Mouse (Mus musculus): ENCODE measurements at regions not wholly inside any gene's neighbourhood (a gene's known extent, or its start where the extent isn't known, plus 50 kb on each side); places are given as distances from the start of the nearest gene placed in this dataset.
A peak's percentile ranks its signal among the peaks of the same experiment; 100 is the strongest.

DNA sequence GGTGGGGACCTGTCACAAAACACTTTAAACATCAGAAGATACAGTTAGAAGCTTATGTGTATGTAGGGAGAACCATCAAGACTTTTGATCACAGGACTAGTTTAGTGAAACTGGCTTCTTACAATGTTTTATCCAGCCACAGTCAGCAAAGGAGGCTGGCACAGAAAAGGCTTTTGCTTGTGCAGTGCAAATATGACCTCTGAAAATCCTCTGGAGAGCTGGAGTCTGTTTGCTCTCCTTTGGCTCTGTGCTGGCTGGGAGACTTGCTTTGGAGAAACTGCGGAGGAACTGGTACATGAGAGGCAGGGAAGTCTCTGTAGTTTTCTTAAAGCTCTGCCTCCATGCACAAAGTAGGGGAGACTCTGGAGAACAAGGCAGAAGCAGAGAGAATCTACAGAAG lies 497.2 kb upstream of the Pdzrn3 start:
- no peak for DNase-seq

DNA sequence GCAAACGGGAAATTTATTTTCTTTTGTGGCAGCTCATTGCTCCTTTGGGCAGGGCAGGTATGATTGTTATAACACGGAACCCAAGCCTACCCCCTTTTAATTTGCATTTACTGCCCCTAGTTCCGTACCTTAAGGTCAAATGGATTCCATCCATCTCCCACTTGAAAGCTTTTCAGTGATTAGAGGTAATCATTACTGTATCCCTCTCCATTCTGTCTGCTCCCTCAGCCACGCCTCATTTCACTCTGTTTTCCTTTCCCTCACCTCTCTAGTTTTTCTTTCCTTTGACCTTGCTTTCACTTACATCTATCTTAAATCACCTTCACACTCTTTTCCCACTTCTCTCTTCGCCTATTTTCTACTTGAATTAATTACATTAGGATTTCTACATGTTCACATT lies 481.2 kb upstream of the Pdzrn3 start:
- DNase-seq = no peak

DNA sequence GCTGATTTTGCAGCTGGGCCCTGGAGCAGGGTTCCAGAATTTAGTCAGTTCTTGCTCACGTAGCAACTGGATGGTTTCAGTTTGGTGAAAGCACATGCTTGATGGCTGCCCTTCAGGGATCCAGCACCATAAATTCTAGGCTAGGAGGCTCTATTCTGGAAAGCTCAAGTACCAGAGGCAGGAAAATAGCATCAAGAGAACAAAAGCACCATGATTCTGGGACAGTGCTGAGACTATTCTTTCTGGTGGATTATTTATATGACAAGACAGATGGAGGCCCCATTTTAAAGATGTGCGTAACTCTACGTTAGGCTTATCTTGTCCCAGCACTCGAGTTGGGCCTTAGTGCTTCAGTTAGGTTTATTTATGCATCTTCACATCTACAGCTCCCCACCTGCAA lies 463.0 kb upstream of the Pdzrn3 start:
- DNase-seq = no peak

DNA sequence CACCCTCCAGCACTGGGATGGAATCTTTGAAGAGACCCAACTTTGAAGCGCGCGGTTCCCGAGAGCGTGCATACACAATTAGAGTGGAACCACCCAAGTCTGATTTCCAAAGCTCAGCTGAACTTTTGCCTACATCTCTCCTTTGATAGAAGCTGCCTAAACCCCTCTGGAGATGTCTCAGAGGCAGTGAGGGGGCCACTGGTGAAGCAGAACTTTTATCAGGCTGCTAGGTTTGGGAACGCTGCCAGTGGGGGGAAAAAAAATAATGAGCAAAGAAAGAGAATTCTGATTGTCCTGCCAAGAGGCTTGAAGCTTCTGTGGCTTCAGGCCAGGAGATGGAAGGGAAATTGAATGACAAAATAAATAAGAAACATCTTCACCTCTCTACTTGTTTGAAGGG lies 459.9 kb upstream of the Pdzrn3 start:
- no peak for DNase-seq

DNA sequence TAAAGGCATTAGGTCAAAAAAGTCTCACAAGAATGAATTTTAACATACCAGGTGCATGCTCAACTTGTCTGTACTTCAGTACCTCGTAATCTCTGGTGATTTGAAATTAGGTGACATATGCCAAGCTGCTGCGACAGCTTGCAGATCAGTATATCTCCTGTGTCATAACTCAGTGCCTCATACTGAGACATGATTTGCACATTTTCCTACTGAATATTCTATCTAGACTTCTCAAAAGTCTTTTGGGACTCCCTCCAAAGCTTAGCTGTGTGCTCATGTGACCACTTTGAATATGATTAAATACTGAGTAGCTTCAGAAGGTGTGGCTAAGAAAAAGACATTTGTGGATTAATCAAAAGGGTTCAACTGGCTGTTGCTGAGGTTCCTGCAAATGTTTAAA lies 416.3 kb upstream of the Pdzrn3 start:
- no peak for DNase-seq

DNA sequence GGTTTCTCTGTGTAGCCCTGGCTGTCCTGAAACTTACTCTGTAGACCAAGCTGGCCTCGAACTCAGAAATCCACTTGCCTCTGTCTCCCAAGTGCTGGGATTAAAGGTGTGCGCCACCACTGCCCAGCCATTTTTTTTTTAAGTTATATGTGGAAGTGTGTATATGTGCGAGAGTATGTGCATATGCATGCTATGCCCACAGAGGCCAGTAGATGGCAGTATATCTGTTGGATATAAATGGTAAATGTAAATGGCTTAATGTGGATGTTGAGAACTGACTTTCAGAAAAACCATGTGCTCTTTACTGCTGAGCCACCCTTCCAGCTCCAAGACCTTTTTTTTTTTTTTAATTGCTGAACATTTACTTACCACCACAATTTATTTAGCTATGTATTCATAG lies 400.2 kb upstream of the Pdzrn3 start:
- DNase-seq = no peak

DNA sequence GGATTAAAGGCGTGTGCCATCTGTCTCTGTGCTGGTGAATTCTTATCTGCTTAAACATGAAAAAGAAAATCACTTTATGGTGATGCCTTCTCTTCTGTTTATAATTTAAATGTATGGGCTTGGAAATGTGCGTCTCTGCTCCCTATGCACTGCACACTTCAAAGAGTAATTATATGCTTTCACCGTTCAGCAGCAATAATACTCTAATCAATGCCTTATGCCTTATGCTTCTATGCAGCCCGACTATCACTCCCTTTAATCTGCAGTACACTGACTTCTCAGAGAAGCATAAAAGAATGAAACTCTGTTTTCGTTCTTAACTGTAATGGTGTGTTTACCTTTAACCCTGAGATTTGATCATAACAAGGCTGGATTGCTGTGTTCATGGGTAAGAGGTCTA lies 395.5 kb upstream of the Pdzrn3 start:
- DNase-seq = no peak

DNA sequence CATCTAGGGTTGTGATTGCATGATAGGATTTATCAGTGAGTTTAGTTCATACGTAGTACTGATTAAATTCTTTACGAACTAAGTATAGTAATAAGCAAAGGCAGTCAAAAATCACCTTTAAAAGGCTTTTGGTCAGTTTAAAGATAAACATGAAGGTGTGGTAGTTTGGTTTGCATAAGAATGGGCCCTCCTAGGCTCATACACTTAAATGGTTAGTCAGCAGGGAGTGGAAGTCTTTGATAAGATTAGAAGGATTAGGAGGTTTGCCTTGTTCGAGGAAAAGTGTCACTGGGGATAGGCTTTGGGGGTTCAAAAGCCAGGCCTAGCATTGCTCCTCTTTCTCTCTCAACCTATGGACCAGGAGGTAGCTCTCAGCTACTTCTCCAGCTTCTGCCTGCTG lies 357.4 kb upstream of the Pdzrn3 start:
- no peak for DNase-seq

DNA sequence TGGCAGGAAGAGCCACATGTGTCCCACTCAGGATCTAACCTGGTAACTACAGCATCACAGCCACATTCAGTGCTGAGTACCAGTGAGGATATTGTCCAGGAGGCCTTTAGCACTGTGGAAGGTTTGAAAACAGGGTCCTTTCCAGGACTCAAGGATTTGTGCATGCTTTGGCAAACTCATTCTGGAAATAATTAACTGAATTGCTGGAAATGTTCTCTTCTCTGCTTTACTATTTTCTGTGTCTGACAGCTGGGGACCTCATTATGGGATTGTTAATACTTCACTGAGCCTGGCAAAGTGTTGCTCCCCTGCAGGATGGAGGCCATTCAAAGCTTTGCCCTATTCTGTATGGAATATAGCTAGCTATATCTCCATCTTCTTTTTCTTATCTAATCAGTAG lies 342.8 kb upstream of the Pdzrn3 start:
- no peak for DNase-seq

DNA sequence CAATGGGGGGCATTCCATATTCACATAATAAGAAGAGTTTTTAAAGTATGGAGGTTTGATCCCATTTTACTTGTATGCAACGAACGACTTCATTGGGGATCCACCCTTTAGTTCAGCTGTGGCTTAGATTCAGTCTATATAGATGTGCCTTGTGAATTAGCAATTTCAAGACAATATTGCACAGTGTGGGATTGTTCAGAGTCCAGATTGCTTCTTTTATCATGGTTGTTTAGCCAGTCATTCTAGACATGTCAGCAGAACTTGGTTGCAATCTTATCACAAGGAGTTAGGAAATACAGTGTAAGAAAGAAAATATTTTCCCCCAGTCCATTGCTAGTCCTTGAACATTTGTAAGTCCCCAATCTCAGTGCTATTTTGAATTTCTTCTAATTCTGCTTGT lies 312.0 kb upstream of the Pdzrn3 start:
- DNase-seq = no peak

DNA sequence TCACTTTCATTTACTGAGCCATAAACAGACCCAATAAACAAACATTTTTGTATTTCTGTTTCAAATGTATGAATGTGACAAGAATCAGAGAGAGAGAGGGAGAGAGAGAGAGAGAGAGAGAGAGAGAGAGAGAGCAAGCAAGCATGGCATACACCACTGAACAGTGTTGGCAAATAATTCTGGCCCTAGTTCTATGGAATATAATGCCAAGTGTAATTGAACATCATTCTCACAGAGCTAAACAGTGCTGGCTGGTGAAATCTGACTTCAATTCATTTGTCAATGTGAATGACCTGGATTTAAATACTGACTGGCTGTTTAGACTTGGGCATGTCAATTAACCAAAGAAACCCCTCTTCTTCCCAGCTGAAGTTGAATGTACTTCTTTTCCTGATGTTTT lies 308.9 kb upstream of the Pdzrn3 start:
- DNase-seq = no peak

DNA sequence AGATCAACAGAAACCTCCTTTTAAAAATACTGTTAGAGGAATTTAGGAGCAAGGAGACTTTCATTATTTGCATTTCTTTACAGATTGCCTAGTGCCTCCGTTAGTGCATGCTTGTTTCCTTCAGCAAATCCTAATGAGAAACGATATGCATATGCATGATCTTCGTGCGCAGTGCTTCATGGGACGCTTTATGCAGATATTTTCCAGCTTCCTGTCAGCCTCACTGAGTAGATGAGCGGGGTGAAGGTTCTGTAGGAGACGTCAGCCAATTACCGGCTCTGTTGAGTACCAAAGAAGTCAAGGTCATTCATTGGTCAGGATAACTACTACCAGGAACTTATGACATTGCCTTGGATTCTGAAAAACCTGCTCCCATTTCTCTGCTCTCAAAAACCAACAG lies 308.0 kb upstream of the Pdzrn3 start:
- no peak for DNase-seq

DNA sequence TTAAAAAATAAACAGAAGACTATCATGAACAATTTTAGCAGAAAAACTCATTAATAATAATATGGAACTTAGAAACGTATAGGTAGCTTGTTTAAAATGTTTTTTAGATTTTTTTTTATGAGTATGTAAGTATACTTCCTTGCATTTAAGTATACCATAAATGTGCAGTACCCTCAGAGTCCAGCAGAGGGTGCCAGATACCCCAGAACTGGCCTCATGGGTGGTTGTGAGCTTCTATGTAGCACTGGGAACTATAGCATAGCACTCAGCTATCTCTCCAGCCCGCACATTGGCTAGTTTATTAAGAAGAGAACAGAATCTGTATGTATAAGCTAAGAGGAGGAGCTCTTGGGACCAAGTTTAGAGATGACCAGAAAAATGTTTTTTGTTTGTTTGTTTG lies 306.7 kb upstream of the Pdzrn3 start:
- no peak for DNase-seq

DNA sequence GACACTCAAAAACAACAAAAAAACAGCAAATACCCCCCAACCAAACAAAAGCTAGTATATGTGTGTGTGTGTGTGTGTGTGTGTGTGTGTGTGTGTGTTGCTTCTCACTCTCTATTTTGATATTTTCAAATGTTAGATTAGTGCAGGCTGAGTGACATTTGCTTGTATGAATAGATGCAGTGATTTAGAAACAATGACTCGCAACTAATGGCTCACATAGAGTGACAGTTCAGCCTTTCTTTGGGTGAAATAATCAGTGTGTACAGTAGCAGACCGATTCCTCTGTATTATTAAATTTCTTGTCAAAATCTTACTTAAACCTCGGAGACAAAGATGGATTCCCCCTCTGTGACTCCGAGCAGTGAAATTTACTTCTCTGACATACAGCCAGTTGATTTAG lies 297.1 kb upstream of the Pdzrn3 start:
- no peak for DNase-seq

DNA sequence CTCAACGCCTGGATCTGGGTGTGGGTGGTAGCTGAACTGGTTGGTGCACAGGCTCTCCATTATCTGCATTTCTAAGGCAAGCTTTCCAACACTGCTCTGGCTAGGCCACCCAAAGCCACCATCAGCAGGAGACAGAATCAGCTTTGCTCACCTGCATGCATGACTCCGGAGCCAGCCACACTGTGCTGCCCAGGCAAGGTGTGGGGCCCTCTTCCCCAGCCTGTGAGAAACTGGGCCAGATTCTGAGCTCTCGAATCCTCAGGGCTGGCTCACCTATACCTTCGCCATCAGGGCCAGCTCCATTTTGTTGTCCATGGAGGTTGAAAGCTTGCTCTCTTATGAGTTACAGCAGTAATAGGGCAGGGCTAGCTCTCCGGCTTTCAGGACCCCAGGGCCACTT lies 293.1 kb upstream of the Pdzrn3 start:
- DNase-seq = no peak

DNA sequence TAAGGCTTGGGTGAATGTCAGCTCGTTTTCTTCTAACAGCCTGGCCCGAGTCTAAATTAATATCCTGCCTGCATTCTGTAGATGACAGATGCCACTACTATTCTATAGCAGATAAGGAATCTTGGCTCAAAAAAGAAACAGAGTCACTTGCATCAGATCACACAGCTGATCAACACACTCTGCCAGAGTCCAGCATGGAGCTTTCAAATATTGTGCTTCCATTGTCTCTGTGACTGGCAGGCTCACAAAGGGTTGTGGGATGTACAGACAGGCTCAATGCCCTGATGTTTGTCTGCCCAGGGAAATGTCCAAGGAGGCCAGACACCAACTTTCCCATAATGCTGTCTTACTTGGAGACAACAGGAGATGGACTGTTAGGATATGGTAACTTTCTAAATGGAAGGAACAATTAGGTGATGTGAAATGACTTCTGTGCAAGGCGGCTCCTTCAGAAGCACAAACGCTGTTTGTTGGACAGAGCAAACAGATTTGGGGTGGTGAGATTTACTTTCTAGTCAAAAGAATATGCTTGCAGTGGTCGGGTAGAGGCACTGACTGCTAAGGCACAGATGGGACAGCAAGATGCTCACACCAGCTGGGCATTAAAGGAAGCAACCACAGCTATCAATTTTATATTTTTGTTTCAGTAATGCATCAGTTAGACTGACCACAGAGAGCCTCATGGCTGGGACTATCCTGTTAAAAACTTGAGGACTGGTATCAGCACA lies 291.6 kb upstream of the Pdzrn3 start:
- no peak for DNase-seq

DNA sequence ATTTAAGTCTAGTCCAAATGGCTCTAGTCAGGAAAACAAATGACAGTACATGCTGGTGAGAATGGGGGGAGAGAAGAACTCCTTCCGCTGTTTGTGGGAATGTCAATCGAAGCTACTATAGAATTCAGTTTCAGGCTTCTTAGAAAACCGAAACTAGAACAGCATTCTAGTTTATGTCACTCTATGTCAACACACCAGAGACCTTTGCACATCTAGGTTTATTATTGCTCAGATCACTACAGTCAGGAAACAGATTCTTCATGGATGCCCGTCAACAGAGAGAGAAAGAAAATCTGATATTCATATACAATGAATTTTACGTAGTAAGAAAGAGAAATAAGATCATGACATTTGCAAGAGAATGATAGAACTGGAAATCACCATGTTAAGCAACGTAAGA lies 276.7 kb upstream of the Pdzrn3 start:
- DNase-seq = no peak

DNA sequence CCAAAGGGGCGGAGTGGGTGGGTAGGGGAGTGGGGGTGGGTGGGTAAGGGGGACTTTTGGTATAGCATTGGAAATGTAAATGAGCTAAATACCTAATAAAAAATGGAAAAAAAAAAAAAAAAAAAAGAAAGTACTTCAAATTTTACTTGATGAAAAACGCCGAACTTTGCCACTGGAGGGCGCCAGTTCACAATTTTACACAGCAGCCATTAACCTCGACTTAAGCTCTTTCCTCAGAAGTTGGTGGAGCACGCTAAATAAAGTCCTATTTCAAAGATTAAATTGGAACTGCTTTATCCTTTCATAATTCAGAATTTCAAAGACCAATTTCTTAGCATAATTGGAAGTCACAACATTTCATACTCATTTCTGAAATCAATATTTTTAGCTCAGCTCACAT lies 272.7 kb upstream of the Pdzrn3 start:
- DNase-seq = peak; percentile 61

DNA sequence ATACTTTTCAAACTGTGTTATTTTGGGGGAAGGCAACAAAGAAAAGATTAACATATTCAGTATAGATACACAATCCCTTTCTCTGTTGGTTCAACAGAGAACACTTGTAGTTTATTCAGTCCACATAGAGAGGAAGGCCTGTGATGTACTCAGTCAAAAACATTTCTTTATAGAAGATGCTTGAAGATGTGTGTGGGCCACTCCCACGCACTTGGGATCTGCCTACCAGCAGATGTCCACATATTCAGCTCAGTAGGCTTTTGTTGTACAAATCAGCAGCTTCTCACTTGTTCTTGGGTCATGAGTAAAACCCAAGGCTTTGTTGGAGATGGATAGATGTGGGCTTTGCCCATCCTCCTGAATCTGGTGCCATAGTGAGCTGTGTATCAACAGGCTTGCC lies 239.6 kb upstream of the Pdzrn3 start:
- DNase-seq = no peak

DNA sequence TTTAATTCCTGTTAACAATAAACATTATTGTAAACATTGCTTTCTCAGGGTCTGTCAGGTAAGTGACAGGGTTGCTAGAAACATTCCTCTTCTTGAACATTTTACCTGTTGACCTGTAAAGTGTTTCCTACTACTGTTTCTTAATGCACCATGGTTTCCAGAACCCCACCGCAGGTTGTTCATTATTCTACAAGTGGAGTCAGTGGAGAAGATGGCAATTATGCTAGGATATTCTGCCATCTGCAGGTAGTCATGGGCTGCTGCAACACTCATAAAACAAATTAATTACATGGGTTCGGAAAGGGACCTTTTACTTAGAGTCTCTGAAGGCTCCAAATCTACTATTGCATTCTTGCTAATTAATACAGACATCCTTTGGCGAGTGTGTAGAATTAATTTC lies 239.1 kb upstream of the Pdzrn3 start:
- no peak for DNase-seq

DNA sequence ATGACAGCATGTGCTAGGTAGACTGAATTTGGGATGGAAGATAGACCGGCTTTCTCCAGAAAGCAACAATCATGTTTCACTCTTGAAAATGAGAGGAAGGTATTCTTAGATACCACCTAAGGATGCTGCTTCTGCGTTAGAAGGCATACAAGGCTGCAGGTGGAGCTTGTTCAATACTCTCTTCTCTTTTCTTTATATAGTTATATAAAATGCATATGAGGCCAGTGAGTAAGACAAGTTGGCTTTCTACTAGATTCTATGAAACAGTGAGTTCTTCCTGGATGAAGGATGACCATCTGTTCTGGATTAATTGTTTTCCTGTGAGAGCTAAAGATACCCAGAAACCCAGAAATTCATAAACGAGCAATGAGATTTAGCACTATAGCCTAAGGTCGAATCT lies 231.3 kb upstream of the Pdzrn3 start:
- no peak for DNase-seq

DNA sequence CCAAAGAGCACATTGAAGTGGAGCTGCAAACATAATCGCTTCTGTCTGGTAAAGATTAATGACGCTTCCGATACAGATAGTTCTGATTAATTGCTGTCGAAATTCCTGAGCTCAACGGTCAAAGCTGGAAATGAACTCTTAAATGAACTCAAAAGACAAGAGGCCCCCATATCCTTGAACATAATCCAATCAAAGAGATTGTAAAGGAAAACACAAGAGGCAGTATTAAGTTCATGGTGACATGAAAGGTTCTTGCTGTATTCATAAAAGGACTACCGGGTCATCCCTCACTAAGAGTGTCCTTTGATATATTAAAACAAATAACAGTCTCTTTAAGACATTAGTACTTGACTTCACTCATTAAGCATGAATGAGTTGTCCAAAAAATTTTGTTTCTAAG lies 225.4 kb upstream of the Pdzrn3 start:
- DNase-seq = no peak

DNA sequence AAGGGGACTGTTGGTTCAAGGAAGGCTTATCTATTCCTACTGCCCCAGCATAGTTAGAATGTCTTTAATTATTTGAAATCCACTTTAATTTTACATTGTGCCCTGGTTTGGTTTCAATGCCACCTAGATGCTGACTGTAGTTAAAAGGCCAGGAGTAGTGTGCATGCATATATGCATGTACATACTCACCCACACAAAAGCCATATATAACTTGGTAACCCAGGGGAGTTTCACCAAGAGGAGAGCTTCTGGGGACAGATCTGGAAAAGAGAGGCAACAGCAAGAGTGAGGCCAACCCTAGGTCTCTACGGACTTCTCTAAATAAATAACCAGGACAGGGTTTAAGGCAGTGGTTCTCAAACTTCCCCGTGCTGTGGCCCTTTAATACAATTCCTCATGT lies 219.3 kb upstream of the Pdzrn3 start:
- DNase-seq = no peak

DNA sequence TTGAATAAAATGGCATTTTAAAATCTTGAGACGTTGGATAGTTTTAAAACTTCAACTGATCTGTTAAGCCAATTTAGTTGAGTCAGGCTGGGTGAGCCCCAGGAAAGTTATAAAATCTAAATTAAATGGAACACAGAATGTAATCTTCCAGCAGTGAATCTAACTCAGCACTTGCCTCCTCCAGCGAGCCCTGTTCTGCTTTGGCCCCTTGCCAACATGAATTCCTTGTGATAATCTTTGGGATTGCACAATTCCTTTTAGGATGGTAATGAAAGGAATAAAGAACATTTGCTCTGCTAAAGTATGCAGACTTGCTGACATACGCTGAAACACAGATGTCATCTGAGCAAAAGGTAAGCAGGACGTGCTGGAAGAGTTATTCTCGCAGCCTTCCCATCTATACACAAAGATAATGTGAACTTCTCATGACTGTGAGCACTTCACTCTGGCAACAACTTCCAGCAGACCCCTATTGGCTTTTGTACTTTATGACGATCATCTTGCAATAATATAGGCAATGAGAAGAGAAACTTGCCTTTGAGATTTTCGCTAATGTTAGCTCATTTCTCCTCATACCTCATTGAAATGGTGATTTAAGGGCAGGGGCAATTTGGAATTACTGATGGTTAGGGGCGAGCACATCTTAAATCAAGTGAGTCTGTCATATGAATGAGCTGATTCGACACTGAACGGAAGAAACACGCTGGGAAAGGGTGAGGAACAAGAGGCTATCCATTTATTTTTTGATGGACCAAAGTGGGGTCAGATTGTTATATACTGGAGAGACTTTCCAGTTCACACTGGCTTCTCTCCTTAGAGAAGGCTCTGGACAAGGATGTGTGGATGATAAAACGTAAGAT lies 216.3 kb upstream of the Pdzrn3 start:
- no peak for DNase-seq
